Mouse (Mus musculus) ES-CJ7 (cell line): Measurements from ENCODE around the gene Svep1.

ENCODE experiments used
- DNase-seq: peaks from one replicate; pipeline ENCODE4 v3.0.0; 2011; ENCODE audit warnings: low read depth, low spot score

Svep1 gene

GRCm38 (mm10) chr4:58206115-58206945, at the start of gene Svep1:
Gene Svep1, minus strand, starts transcription at chr4:58206859.
- DNase-seq: peak; percentile 14

GRCm38 (mm10) chr4:58253410-58253809, 46.8 kb upstream of the Svep1 start:
- DNase-seq: peak; percentile 51

- DNase-seq: no peak
Measured at GRCm38 (mm10) chr4:58252381-58252780, 45.7 kb upstream of the Svep1 start.

GRCm38 (mm10) chr4:58245544-58245943, 38.9 kb upstream of the Svep1 start:
- DNase-seq: no peak

- no peak for DNase-seq
Measured at GRCm38 (mm10) chr4:58240416-58240815, 33.8 kb upstream of the Svep1 start.

- DNase-seq: no peak
Measured at GRCm38 (mm10) chr4:58235828-58236227, 29.2 kb upstream of the Svep1 start.

GRCm38 (mm10) chr4:58223499-58223898, 16.8 kb upstream of the Svep1 start:
- no peak for DNase-seq

- DNase-seq: no peak
Measured at GRCm38 (mm10) chr4:58211374-58211773, 4.7 kb upstream of the Svep1 start.

GRCm38 (mm10) chr4:58210557-58211090, 4.0 kb upstream of the Svep1 start:
- DNase-seq: peak; percentile 8

- DNase-seq: no peak
Measured at GRCm38 (mm10) chr4:58205750-58206114, 927 bp downstream of the Svep1 start.

- no peak for DNase-seq
Measured at GRCm38 (mm10) chr4:58201703-58202102, 5.0 kb downstream of the Svep1 start.

GRCm38 (mm10) chr4:58200826-58201225, 5.8 kb downstream of the Svep1 start:
- DNase-seq: no peak

- DNase-seq: no peak
Measured at GRCm38 (mm10) chr4:58197230-58197629, 9.4 kb downstream of the Svep1 start.

GRCm38 (mm10) chr4:58196795-58197194, 9.9 kb downstream of the Svep1 start:
- DNase-seq: no peak

GRCm38 (mm10) chr4:58195936-58196335, 10.7 kb downstream of the Svep1 start:
- no peak for DNase-seq

- no peak for DNase-seq
Measured at GRCm38 (mm10) chr4:58189281-58189680, 17.4 kb downstream of the Svep1 start.

GRCm38 (mm10) chr4:58185401-58185800, 21.3 kb downstream of the Svep1 start:
- no peak for DNase-seq

GRCm38 (mm10) chr4:58184681-58185341, 21.8 kb downstream of the Svep1 start:
- DNase-seq: no peak

- DNase-seq: no peak
Measured at GRCm38 (mm10) chr4:58183897-58184296, 22.8 kb downstream of the Svep1 start.

GRCm38 (mm10) chr4:58178489-58178888, 28.2 kb downstream of the Svep1 start:
- no peak for DNase-seq

- DNase-seq: no peak
Measured at GRCm38 (mm10) chr4:58177256-58177655, 29.4 kb downstream of the Svep1 start.

GRCm38 (mm10) chr4:58174435-58174987, 32.1 kb downstream of the Svep1 start:
- no peak for DNase-seq
